Mouse (Mus musculus): ENCODE measurements around the gene 9930021J03Rik. TPM values are rescaled to one million over a fixed set of nuclear protein-coding genes. Genes with fewer than 3 reads are reported as not detected.

9930021J03Rik gene
- polyA plus RNA-seq, 1 experiment: 0.70 TPM

DNA sequence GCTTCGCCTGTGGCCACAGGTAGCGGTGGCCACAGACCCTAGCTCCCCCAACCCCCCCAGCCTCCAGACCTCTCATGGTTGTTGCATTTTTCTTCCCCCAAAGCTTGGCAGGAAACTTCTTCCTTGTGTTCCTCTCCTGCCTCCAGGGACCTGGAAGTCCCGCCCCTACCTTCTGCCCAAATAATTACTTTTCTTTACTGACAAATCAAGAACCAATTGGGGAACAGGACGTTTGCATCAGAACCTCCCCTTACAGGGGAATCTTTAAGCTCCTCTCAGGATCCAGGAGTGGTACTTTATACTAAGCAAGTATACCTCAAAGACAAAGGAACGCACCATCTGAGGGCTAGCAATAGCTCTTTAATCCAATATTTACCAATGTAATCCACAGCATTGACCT, 140.9 kb downstream of the 9930021J03Rik start:
- H3K4me1 ChIP-seq: peaks cover 25% of the 10 kb centered on the region
- no peaks in the 10 kb centered on the region for H3K9me3 ChIP-seq
- no peaks in the 10 kb centered on the region for H3K36me3 ChIP-seq (replicated peaks; ENCODE audit: low read length)
- TF ChIP-seq GATA1 (IDR thresholded peaks at IDR 0.05; ENCODE audit: borderline replicate concordance, low read length) (no peak), FLI1 (IDR thresholded peaks at IDR 0.05; ENCODE audit: low read length) (no peak)
- H3K27me3 ChIP-seq (replicated peaks): peaks cover 16% of the 10 kb centered on the region
- H3K4me3 ChIP-seq (replicated peaks): no peak overlapping the region

Other genes with a start within 250 kb of the 9930021J03Rik start
- gene Ermp1, start 157.6 kb downstream of the 9930021J03Rik start, polyA plus RNA-seq (2012; ENCODE audit: insufficient read depth, low replicate concordance): 0.92 and 1.5 TPM in 2 replicates
- gene Mlana, start 108.2 kb downstream of the 9930021J03Rik start, polyA plus RNA-seq (2012; ENCODE audit: insufficient read depth, low replicate concordance): not detected in 2 replicates
- 0.60 TPM in 1 of 2 replicates, not detected in the other for gene Ranbp6, start 7.0 kb upstream of the 9930021J03Rik start, polyA plus RNA-seq (2012; ENCODE audit: insufficient read depth, low replicate concordance)
- not detected in 2 replicates for gene Il33, start 119.1 kb upstream of the 9930021J03Rik start, polyA plus RNA-seq (2012; ENCODE audit: insufficient read depth, low replicate concordance)
- gene Trpd52l3, start 197.8 kb upstream of the 9930021J03Rik start, polyA plus RNA-seq (2012; ENCODE audit: insufficient read depth, low replicate concordance): not detected in 2 replicates
- gene Uhrf2, start 224.5 kb upstream of the 9930021J03Rik start, polyA plus RNA-seq (2012; ENCODE audit: insufficient read depth, low replicate concordance): 2.0 and 2.6 TPM in 2 replicates